Mouse (Mus musculus) embryonic facial prominence, embryonic 10.5 days (tissue): Measurements from ENCODE around the gene Ctrb1. TPM values are rescaled to one million over a fixed set of nuclear protein-coding genes. Genes with fewer than 3 reads are reported as not detected.

Experiments used
- DNase-seq: peaks from one replicate; pipeline ENCODE4 v3.0.0-alpha.2; 2017; ENCODE audit warnings: low spot score
- H3K27ac ChIP-seq: fragments of 300-500 bp; sonication (generic); replicated peaks from 2 replicates; pipeline ENCODE4 v1.5.1; 2016; ENCODE audit warnings: mild to moderate bottlenecking
- H3K27me3 ChIP-seq: fragments of 300-500 bp; sonication (generic); replicated peaks from 2 replicates; pipeline ENCODE4 v1.6.1; 2016; ENCODE audit warnings: low read depth, mild to moderate bottlenecking; ENCODE audit not compliant: poor library complexity, severe bottlenecking
- H3K36me3 ChIP-seq: fragments of 300-500 bp; sonication (generic); replicated peaks from 2 replicates; pipeline ENCODE4 v1.6.1; 2016; ENCODE audit warnings: mild to moderate bottlenecking, moderate library complexity
- H3K4me1 ChIP-seq: fragments of 300-500 bp; sonication (generic); 2 replicates; pipeline ENCODE4 v1.6.1; 2016
- H3K4me3 ChIP-seq: fragments of 300-500 bp; sonication (generic); 2 replicates; pipeline ENCODE4 v1.5.1; 2016; ENCODE audit warnings: mild to moderate bottlenecking, moderate library complexity
- H3K9me3 ChIP-seq: fragments of 300-500 bp; sonication (generic); 2 replicates; pipeline ENCODE4 v1.6.1; 2016; ENCODE audit warnings: mild to moderate bottlenecking
- WGBS: fragments of 180-500 bp; shearing (Covaris S2); methylation state at CpG from one replicate; pipeline ENCODE4 v1.1.7; 2016; 5-methylcytosine and 5-hydroxymethylcytosine counted together
- polyA plus RNA-seq: library from polyadenylated mRNA; unstranded; fragments of >200 nt; fragmentation: Nextera tagmentation; extraction: Ambion mirVana; gene quantifications from 2 replicates; pipeline ENCODE4 v1.2.1, GENCODE M21; 2016

The Ctrb1 gene
- polyA plus RNA-seq, 1 experiment from 2014 or later = not detected

DNA sequence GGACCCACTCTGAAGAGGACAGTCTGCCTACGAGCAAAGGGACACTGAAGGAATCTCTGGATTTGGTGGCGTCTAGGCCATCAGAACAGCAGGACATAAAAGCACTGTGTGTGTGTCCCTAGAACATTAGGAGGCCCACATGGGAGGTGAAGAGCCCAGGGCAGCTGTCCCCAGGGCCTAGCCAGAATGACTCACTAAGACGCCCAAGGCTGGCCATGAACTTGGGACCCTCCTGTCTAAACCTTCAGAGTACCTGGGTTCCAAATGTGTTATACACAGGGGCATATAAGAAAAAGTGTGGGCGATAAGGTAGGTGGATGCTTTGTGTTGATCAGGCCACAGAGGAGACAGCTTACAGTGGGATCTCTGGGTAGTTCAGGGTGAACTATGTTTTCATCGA, 9.9 kb upstream of the Ctrb1 start:
- Histone ChIP-seq H3K9me3 (no peaks in the 10 kb centered on the region), H3K4me3 (no peak overlapping the region), H3K27me3 (no peaks in the 10 kb centered on the region), H3K36me3 (no peaks in the 10 kb centered on the region), H3K27ac (no peak overlapping the region), H3K4me1 (no peaks in the 10 kb centered on the region)
- no peak for DNase-seq
- 91% methylated on average over 5 of the region's 5 CpGs for WGBS

- H3K27me3 ChIP-seq = no peaks in the 10 kb centered on the region
- DNase-seq = no peak
- no peak overlapping the region for H3K27ac ChIP-seq
- H3K9me3 ChIP-seq = no peaks in the 10 kb centered on the region
- WGBS = 79% methylated on average over 3 of the region's 3 CpGs
- H3K36me3 ChIP-seq = no peaks in the 10 kb centered on the region
- no peak overlapping the region for H3K4me3 ChIP-seq
- H3K4me1 ChIP-seq = no peaks in the 10 kb centered on the region
Measured at GRCm38 (mm10) chr8:111700201-111700600, 9.4 kb upstream of the Ctrb1 start.

GRCm38 (mm10) chr8:111699035-111699434, 8.2 kb upstream of the Ctrb1 start:
- no peaks in the 10 kb centered on the region for H3K9me3 ChIP-seq
- no peak overlapping the region for H3K27ac ChIP-seq
- no peaks in the 10 kb centered on the region for H3K4me1 ChIP-seq
- WGBS = 18% methylated on average over 1 of the region's 1 CpGs
- no peak for DNase-seq
- H3K27me3 ChIP-seq = no peaks in the 10 kb centered on the region
- H3K36me3 ChIP-seq = no peaks in the 10 kb centered on the region
- no peak overlapping the region for H3K4me3 ChIP-seq

- H3K4me3 ChIP-seq = no peak overlapping the region
- no peak overlapping the region for H3K27ac ChIP-seq
- DNase-seq = no peak
- H3K9me3 ChIP-seq = no peaks in the 10 kb centered on the region
- WGBS = 83% methylated on average over 10 of the region's 10 CpGs
- no peaks in the 10 kb centered on the region for H3K27me3 ChIP-seq
- no peaks in the 10 kb centered on the region for H3K36me3 ChIP-seq
- H3K4me1 ChIP-seq = peaks cover 6% of the 10 kb centered on the region
Measured at GRCm38 (mm10) chr8:111697655-111698054, 6.8 kb upstream of the Ctrb1 start.

GRCm38 (mm10) chr8:111695441-111695840, 4.6 kb upstream of the Ctrb1 start:
- no peak for DNase-seq
- no peak overlapping the region for H3K4me3 ChIP-seq
- no peaks in the 10 kb centered on the region; the same call in 1 of the 2 replicates for H3K9me3 ChIP-seq
- 73% methylated on average over 7 of the region's 7 CpGs for WGBS
- H3K27ac ChIP-seq = no peak overlapping the region
- H3K36me3 ChIP-seq = no peaks in the 10 kb centered on the region
- peaks cover 6% of the 10 kb centered on the region for H3K4me1 ChIP-seq
- no peaks in the 10 kb centered on the region for H3K27me3 ChIP-seq

DNA sequence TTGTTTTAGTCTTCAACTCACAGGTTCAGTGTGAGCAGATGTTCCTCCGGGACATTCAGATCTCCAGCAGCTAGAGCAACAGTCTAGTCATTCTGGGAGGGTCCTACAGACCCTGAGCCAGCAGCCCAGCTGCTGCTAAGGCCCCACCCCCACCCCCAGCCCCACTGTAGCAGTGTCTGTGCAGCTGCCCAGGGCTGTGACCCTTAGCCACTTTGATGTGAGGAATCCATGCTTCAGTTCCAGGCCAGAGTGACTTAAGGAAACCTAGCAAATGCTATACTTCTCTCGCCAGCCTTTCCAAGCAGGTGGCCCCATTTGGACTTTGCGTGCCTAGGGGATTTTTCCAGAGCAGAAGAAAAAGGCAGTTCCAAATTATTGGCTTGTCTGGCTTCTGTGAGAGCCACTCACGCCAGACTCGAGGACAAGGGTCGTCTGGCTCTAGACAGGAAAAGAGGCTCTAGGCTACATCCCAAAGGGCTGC, 2.5 kb upstream of the Ctrb1 start:
- Histone ChIP-seq H3K4me3 (no peak overlapping the region), H3K36me3 (no peaks in the 10 kb centered on the region), H3K27me3 (no peaks in the 10 kb centered on the region), H3K27ac (no peak overlapping the region; the same call in 1 of the 2 replicates), H3K4me1 (peaks cover 6% of the 10 kb centered on the region), H3K9me3 (no peaks in the 10 kb centered on the region; the same call in 1 of the 2 replicates)
- 58% methylated on average over 6 of the region's 6 CpGs for WGBS
- DNase-seq = peak; percentile 40

- Histone ChIP-seq H3K27ac (no peak overlapping the region), H3K36me3 (no peaks in the 10 kb centered on the region), H3K27me3 (no peaks in the 10 kb centered on the region), H3K4me1 (no peaks in the 10 kb centered on the region), H3K9me3 (no peaks in the 10 kb centered on the region), H3K4me3 (no peak overlapping the region)
- 84% methylated on average over 13 of the region's 13 CpGs for WGBS
- no peak for DNase-seq
Measured at GRCm38 (mm10) chr8:111686881-111687280, 3.9 kb downstream of the Ctrb1 start.

DNA sequence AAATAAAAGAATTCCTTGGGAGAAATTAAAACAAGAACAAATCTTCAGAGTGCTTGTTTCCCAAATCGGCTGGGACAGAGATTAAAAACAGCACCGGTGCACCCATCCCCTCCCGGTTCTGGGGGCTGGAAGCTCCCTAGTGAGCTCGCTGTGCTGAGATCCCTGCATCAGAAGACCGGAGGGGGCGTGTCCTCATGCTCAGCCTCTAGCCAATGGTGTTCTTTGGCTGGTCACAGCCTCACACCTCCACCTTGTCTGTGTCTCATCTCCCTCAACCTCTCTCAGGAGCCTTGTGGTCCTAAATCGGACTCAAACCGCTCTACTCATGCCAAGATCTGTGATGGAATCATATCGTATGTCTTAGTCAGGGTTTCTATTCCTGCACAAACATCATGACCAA, 8.3 kb downstream of the Ctrb1 start:
- Histone ChIP-seq H3K9me3 (no peaks in the 10 kb centered on the region), H3K4me3 (no peak overlapping the region), H3K27me3 (0 out of 2 replicates have a peak, but pooled peaks cover 3% of the 10 kb centered on the region), H3K36me3 (no peaks in the 10 kb centered on the region), H3K27ac (no peak overlapping the region), H3K4me1 (no peaks in the 10 kb centered on the region)
- 34% methylated on average over 9 of the region's 9 CpGs for WGBS
- DNase-seq = no peak

DNA sequence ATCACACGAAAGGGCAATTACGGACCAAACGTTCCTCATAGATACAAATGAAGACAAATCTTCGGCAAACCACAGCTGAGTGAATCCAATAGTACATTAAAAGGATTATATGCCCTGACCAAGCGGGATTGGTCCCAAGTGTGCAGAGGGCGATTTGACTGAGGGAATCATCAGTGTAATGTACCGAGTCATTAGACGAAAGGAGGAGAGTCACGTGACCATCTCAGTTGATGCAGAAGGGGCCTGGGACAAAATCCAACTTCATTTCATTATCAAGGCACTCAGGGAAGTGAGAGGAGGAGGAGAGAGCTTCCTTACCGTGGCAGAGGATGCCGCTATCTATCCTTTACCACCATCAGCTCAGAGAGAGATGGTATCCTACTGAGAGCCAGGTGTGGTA, 9.7 kb downstream of the Ctrb1 start:
- 0 out of 2 replicates have a peak, but pooled peaks cover 3% of the 10 kb centered on the region for H3K27me3 ChIP-seq
- no peak overlapping the region for H3K27ac ChIP-seq
- 81% methylated on average over 11 of the region's 11 CpGs for WGBS
- no peaks in the 10 kb centered on the region for H3K4me1 ChIP-seq
- H3K36me3 ChIP-seq = no peaks in the 10 kb centered on the region
- H3K9me3 ChIP-seq = peaks cover 5% of the 10 kb centered on the region
- no peak overlapping the region for H3K4me3 ChIP-seq
- no peak for DNase-seq

DNA sequence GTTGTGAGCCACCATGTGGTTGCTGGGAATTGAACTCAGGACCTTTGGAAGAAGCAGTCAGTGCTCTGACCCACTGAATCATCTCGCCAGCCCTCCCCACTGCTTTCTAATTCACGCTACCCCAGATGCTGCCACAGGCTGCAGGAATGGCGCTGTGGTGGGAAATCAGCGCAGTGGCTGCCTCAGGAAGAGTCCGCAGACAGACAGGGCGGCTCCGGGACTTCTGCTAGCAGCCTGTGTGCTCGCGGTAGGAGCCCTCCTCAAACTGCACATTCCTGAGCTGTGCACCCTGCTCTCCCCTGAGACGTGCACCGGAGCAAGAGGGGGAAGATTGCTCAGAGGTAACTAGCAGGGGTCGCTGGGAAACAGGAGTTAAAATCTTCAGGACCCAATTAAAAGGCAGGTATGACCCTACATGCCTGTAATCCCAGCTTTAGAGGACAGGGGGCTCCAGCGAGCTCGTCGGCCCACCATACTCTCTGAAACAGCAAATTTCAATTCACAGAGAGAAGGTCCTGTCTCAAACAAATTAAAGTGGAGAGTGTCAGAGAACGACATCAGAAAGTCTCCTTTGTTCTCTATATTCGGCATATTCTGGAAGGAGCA, 10.3 kb downstream of the Ctrb1 start:
- 0 out of 2 replicates have a peak overlapping the region, but pooled peaks have one; percentile 24 for H3K27ac ChIP-seq
- DNase-seq = peak; percentile 41
- H3K27me3 ChIP-seq = 0 out of 2 replicates have a peak, but pooled peaks cover 3% of the 10 kb centered on the region
- 40% methylated on average over 17 of the region's 17 CpGs for WGBS
- H3K36me3 ChIP-seq = no peaks in the 10 kb centered on the region
- no peaks in the 10 kb centered on the region for H3K4me1 ChIP-seq
- H3K9me3 ChIP-seq = peaks cover 7% of the 10 kb centered on the region
- peak overlapping the region; percentile 32; the same call in 1 of the 2 replicates for H3K4me3 ChIP-seq

DNA sequence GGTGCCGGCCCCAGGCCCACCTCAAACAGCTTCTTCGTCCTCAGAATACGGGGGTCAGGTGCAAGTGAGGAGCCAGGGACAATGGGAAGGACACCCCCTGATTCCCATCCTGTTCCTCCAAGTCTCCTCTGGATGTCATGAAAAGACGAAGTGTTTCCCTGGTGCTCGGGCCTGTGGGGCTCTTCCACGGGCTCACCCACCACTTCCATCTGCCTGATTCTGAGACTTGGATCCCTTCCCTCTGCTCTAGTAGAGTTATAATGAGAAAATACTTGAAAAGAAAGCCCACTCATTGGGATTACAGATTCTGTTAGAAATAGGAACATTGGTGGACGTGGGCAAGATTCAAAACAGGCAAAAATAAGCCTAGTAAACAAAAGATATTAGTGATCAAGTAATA, 12.0 kb downstream of the Ctrb1 start:
- Histone ChIP-seq H3K27ac (no peak overlapping the region), H3K36me3 (no peaks in the 10 kb centered on the region), H3K4me3 (no peak overlapping the region), H3K4me1 (no peaks in the 10 kb centered on the region), H3K9me3 (peaks cover 7% of the 10 kb centered on the region), H3K27me3 (0 out of 2 replicates have a peak, but pooled peaks cover 3% of the 10 kb centered on the region)
- no peak for DNase-seq
- WGBS = 90% methylated on average over 7 of the region's 7 CpGs

GRCm38 (mm10) chr8:111678111-111678510, 12.7 kb downstream of the Ctrb1 start:
- Histone ChIP-seq H3K4me1 (no peaks in the 10 kb centered on the region), H3K27ac (no peak overlapping the region), H3K36me3 (0 out of 2 replicates have a peak, but pooled peaks cover 2% of the 10 kb centered on the region), H3K4me3 (no peak overlapping the region), H3K9me3 (peaks cover 7% of the 10 kb centered on the region), H3K27me3 (0 out of 2 replicates have a peak, but pooled peaks cover 3% of the 10 kb centered on the region)
- peak; percentile 41 for DNase-seq
- WGBS = 38% methylated on average over 3 of the region's 3 CpGs

DNA sequence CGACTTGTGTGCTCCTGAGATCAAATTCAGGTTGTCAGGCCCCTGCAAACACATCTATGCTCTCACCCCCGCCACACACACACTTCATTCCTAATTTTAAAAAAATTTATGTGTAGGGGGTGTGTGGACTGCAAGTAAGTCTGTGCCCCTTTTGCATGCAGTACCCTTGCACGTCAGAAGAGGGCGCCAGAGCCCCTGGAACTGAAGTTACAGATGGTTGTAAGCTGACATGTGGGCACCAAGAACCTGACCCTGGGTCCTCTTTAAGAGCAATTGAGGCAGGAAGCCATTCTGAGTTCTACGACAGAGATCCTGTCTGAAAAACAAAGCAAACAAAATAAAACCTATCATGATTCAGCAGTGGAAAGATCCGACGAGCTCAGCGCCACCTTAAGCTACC, 14.6 kb downstream of the Ctrb1 start:
- no peak overlapping the region for H3K4me3 ChIP-seq
- WGBS = 78% methylated on average over 8 of the region's 8 CpGs
- 0 out of 2 replicates have a peak, but pooled peaks cover under 1% of the 10 kb centered on the region for H3K27me3 ChIP-seq
- DNase-seq = no peak
- H3K36me3 ChIP-seq = peaks cover 17% of the 10 kb centered on the region
- no peak overlapping the region for H3K27ac ChIP-seq
- H3K4me1 ChIP-seq = no peaks in the 10 kb centered on the region
- peaks cover 7% of the 10 kb centered on the region for H3K9me3 ChIP-seq
